Mouse (Mus musculus) embryo, embryonic 10.5 days (tissue): ENCODE data around the gene Ano2.

Experiments used
- DNase-seq: peaks from one replicate; pipeline ENCODE4 v3.0.0-alpha.2; 2015; ENCODE audit warnings: low spot score

The Ano2 gene

DNA sequence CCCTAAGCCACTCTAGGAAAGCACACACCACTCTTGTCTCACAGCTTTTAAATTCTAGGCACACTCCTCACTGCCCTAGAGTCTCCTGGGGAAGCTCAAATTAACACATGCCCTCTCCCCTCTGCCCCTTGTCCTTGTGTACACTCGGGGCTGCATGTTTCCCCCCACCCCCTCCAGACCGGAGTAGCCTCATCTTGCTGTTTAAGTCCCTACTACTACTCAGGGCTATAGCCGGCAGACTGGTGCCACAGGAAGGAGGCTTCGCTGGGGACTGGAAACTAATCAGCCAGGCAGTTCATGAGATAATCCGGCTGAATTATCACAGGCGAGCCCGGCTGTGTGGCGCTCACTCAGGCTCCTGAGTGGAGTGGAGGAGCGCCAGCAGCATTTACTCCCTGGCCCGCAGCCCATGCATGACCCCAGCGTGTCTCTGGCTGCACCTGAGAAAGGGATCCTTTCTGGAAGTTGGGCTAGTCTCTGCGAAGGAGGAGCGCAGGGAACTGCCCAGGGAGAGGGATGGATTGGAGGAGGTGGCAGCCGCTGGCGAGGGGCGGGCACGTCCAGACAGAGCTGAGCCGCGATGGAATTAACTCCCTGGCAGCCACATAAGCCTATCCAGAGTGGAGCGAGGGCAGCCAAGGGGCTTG is at the start of gene Ano2:
TSS of gene Ano2 (plus strand) at position 363 of the 647 bp plus-strand sequence.
- peak; percentile 23 for DNase-seq

DNA sequence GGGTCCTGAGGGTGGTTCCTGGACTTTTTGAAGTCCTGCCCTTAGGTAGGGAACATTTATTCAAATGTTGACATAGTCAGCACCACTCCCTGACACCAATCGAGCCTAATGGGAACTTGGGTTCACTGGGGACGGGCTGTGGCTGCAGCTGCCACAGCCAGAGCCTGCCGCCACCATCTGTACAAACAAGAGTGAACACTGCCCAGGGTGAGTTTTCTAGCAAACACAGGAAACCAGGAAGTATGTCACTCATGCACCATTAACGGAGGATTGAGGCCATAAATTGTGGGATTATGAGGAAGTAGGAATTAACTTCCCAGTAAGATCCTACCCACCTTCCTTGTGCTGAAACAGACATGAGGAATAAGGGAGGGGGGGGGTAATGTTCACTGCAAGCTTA is 49.7 kb upstream of the Ano2 start:
- peak; percentile 4 for DNase-seq

- no peak for DNase-seq
Measured at GRCm38 (mm10) chr6:125641146-125641545, 49.1 kb upstream of the Ano2 start.

GRCm38 (mm10) chr6:125648964-125649363 is 41.3 kb upstream of the Ano2 start:
- no peak for DNase-seq

GRCm38 (mm10) chr6:125651335-125651734 is 38.9 kb upstream of the Ano2 start:
- no peak for DNase-seq

DNA sequence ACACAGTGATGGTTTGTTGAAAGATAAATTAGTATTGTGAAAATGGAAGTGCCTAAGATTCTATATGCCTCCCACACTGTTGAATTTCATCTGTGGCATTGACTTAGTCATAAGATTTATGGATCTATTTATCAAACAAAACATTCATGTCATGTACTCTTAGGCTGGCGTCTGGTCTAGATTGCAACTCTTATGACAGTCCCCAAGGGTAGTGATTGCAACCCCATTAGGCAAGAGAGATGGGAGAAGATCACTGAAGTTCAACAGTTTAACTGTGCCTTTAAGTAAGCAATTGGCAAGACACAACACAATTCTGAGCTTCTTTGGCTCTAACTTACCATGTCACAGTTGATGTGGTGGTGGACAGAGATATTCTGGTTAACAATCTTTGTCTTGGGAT is 36.8 kb upstream of the Ano2 start:
- no peak for DNase-seq

DNA sequence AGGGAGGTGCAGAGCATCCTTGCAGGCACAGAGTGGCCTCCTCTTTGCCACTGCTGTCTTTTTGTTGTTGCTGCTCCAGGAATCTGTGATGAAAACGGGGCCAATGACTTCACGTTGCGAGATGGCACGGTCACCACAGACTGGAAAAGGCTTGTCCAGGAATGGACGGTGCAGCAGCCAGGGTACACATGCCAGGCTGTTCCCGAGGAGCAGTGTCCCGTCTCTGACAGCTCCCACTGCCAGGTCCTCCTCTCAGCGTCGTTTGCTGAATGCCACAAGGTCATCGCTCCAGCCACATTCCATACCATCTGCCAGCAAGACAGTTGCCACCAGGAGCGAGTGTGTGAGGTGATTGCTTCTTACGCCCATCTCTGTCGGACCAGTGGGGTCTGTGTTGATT is 33.3 kb upstream of the Ano2 start:
- no peak for DNase-seq

DNA sequence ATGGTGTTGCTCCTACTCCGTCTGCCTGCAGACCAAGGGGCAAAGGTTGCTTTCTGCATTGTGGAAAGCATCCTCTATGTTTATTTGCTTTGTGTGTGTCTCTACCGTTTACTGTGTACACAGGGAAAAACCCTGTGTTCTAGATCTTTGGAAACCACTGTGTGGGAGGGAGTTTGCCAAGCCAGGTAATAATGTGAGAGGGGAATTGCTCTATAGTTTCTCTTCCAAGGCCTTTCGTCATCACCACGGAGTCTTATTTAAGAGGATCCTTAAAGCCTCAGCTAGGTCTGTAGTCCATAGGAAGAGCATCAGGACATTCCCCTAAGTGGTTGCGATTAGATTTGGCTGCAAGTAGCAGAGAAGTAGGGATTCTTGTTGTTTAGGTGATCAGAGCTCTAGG is 32.3 kb upstream of the Ano2 start:
- no peak for DNase-seq

DNA sequence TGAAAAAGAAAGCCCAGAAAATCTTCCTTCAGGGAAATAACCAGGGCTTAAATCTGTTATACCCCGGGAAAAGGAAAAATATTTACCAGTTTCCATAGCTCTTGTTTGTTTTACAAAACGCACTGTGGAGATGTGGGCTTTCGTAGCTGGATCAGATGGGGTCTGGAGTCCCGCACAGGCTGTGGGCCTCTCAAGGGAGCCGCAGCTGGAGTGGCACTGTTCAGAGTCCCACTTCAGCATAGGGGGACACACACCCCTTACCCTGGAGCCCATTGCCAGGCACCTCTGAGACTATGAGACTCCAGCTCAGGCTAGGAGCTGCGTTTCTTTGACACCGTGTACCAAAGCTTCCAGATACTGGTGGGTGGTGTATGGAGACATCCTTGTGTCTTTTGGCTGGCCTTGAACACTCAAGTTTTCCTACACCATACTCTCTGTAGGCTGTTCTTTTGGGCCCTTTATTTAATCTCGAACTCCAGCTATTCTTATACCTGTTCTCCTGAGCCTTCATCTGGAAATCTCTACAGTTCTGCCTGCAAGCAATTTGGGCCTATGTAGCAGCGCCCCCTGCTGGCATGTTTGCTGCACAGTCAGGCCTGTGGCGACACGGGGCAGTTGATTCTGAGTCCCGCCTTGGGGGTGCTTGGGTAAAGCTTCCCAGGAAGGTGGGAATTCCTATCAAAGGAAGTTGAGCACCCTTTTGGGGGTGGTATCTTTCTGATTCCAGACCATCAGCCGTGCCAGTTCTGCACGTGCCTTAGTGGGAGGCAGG is 28.9 kb upstream of the Ano2 start:
- peak; percentile 89 for DNase-seq

DNA sequence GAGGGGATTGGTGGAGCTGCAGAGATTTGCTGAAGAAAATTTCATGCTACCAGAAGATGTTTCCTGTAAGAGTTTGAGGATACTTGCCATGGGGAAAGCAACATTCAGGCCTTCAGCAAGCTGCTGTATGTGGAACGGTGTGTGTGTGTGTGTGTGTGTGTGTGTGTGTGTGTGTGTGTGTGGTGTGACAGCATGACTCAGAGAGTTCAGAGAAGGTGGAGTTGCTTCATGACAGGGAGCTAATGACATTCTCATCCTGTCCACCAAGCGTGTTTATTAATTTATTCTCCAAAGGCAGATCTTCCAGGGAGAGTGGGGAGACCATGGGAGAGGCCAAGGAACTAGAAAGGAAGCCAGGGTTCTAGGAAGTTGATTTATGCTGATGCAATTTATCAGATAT is 26.3 kb upstream of the Ano2 start:
- DNase-seq = no peak

DNA sequence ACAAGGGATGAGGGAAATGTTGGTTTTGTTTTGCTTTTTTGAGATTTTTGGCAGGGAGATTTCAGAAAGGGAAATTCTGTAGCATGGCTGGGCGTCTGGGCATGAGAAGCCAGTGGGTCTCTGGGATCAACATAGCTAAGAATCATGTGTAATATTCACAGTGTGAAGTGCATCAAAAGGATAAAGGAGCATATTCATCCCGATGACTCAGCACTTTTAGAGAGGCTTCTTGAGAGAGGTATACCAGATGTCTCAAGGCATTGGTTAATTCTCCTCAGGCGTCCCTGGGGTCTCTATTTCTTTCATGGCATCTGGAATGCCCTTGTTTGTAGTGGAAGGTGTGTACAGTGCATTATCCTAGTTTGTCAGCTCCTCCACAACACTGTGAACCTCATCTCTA is 18.4 kb upstream of the Ano2 start:
- DNase-seq = no peak

DNA sequence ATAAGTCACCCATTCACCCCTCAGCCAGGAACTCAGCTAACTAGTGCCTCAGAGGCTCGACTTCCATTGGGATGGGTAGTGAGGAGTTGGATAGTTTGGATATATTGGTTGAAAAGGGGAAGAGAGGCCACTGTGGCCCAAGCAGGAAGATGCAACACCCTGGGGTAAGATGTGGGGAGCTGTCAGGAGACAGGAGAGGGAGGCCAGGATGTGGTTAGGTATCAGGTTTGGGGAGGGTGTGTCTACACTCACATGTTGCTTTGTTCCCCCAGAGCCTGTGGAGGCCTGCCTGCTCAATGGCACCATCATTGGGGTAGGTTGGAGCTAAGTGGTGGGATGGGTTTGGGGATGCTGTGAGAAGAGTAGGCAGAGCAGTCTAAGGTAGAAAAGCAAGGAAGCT is 11.7 kb upstream of the Ano2 start:
- no peak for DNase-seq

DNA sequence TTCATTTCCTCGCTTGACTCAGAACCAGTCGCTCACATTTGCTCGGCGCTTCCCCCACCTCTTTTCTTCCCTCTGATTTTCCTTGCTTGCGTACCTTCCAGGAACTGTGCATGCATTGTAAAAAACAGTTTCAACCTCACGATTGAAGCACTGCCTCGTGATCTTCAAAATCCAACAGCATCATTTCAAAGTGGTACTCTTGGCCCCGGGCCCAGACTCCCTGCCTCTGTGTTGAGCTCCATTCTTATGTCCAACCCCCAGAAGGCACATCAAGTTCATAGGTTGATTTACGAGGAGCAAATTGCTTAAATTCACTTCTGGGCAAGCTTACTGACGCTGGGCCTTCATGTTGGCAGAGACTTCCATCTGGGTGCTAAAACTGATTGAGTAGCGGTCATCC is 9.6 kb upstream of the Ano2 start:
- no peak for DNase-seq

- DNase-seq = no peak
Measured at GRCm38 (mm10) chr6:125685420-125685819, 4.8 kb upstream of the Ano2 start.

GRCm38 (mm10) chr6:125687986-125688385 is 2.2 kb upstream of the Ano2 start:
- DNase-seq = no peak

DNA sequence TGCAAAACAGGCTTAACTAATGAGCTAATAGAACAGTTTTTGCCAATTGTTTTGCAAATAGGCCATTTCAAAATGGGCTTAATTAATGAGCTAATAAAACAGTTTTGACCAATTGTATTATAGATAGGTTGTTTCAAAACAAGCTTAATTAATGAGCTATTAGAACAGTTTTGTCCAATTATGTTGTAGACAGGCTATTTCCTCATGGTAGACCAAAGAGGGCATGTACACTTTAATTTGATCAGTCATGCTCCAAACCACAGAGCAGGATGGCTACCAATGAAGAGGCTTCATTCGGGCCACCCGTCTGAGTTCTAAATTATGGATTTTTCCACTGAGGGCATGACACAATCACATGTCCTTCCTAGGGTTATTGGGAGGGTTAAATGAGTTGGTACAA is 10.9 kb downstream of the Ano2 start:
- no peak for DNase-seq

GRCm38 (mm10) chr6:125711261-125711660 is 21.0 kb downstream of the Ano2 start:
- no peak for DNase-seq

- DNase-seq = no peak
Measured at GRCm38 (mm10) chr6:125726408-125726807, 36.2 kb downstream of the Ano2 start.

GRCm38 (mm10) chr6:125727484-125727911 is 37.3 kb downstream of the Ano2 start:
- no peak for DNase-seq

GRCm38 (mm10) chr6:125729471-125729870 is 39.3 kb downstream of the Ano2 start:
- DNase-seq = no peak

DNA sequence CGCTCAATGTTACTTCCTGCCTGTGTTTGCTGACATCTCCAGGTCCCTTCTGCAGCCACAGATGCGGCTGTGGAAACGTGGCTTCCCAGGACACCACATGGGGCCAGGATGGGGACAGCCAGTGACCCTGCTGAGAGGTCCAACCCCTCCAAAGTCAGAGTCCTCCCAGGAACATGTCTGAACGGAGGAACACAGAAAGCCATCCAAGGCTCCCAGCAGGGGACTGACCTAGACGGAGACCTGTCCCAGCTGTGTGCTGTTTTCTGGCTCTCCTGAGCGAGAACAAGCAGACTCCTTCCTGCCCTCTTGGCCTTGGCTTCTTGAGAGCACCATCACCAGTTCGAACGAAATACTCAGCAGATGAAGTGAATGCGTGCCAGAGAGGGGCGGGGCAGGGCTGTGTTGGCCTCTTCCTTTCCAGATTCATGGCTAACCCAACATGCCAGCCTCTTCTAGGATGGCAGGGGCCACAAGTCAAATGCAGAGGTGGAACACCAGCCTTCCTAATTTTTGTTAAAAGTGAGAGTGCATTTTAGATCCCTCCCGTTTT is 39.8 kb downstream of the Ano2 start:
- no peak for DNase-seq

GRCm38 (mm10) chr6:125737511-125738285 is 47.5 kb downstream of the Ano2 start:
- DNase-seq = no peak
